Mouse (Mus musculus): ENCODE results near the gene Ubxn6.

- no peak for TF ChIP-seq POLR2A (IDR thresholded peaks at IDR 0.05; ENCODE audit: borderline replicate concordance, extremely low read depth, low read depth, low read length)
- no peak for TF ChIP-seq CTCF (IDR thresholded peaks at IDR 0.05; ENCODE audit: insufficient read depth, low read length)
Measured at GRCm38 (mm10) chr17:56020400-56021084, 54.3 kb downstream of the Ubxn6 start.
